Mouse (Mus musculus) lung, adult 2 months (tissue): ENCODE measurements around the gene Nucb2.
A peak's percentile ranks its signal among the peaks of the same experiment; 100 is the strongest.

Source experiments
- CTCF ChIP-seq: fragments of 200-500 bp; IDR thresholded peaks from 2 replicates; pipeline ENCODE4 v1.5.1; 2011; ENCODE audit warnings: mild to moderate bottlenecking, low read length, control low read depth; ENCODE audit not compliant: insufficient read depth
- POLR2A ChIP-seq: fragments of 200-500 bp; IDR thresholded peaks from 2 replicates; pipeline ENCODE4 v1.6.1; 2011; ENCODE audit warnings: low read depth, mild to moderate bottlenecking, control low read depth, low read length, borderline replicate concordance; ENCODE audit errors: extremely low read depth

- TF ChIP-seq CTCF: 0 out of 2 replicates have a peak, but pooled peaks have one; percentile 4
- peak; percentile 61; the same call in 1 of the 2 replicates for TF ChIP-seq POLR2A
Observed at GRCm38 (mm10) chr7:116503879-116504817, at the start of gene Nucb2.
